Mouse (Mus musculus): ENCODE measurements around the gene P4hb. TPM values are rescaled to one million over a fixed set of nuclear protein-coding genes. Genes with fewer than 3 reads are reported as not detected.

P4hb gene
- 161 and 165 TPM in 2 replicates for total RNA-seq (2014; rRNA removed)
- polyA plus RNA-seq (2015; fragmentation: Nextera tagmentation; extraction: Ambion mirVana) = 191 and 209 TPM in 2 replicates

GRCm38 (mm10) chr11:120572752-120573584 is at the start of gene P4hb:
TSS of gene P4hb (minus strand) at chr11:120573253.
- DNase-seq (ENCODE audit: low spot score) (peak; percentile 100), ATAC-seq (ENCODE audit: low FRiP score) (peak; percentile 97)
- no peaks in the 10 kb centered on the region for H3K9me3 ChIP-seq (ENCODE audit: low read length)
- no peaks in the 10 kb centered on the region for H3K27me3 ChIP-seq (ENCODE audit: insufficient read depth, low read length)
- peak within 1 kb of the TSS; percentile 96 for H3K4me3 ChIP-seq (ENCODE audit: low read depth, low read length)
- WGBS = under 1% methylated on average over 84 of the region's 94 CpGs
- H3K9ac ChIP-seq (replicated peaks; ENCODE audit: low read length, poor library complexity, severe bottlenecking) = peak within 1 kb of the TSS; percentile 86
- H3K4me1 ChIP-seq (ENCODE audit: insufficient read depth, low read length) = peaks cover 6% of the 10 kb centered on the region
- no peak for TF ChIP-seq CTCF (IDR thresholded peaks at IDR 0.05)
- peak within 1 kb of the TSS; percentile 87 for H3K27ac ChIP-seq (ENCODE audit: low read depth, low read length)
- peak within 1 kb of the TSS; percentile 79 for H3K4me2 ChIP-seq (ENCODE audit: low read depth, low read length, poor library complexity, severe bottlenecking)
- H3K36me3 ChIP-seq (ENCODE audit: insufficient read depth, low read length) = peaks cover 26% of the 10 kb centered on the region

GRCm38 (mm10) chr11:120622805-120623204 is 49.8 kb upstream of the P4hb start:
- 92% methylated on average over 6 of the region's 6 CpGs for WGBS
- DNase-seq (ENCODE audit: low spot score) = no peak
- Histone ChIP-seq H3K4me1 (ENCODE audit: insufficient read depth, low read length) (0 out of 2 replicates have a peak, but pooled peaks cover 3% of the 10 kb centered on the region), H3K4me3 (ENCODE audit: low read depth, low read length) (no peak overlapping the region), H3K27me3 (ENCODE audit: insufficient read depth, low read length) (no peaks in the 10 kb centered on the region), H3K9ac (replicated peaks; ENCODE audit: low read length, poor library complexity, severe bottlenecking) (no peak overlapping the region), H3K36me3 (ENCODE audit: insufficient read depth, low read length) (peaks cover 49% of the 10 kb centered on the region), H3K4me2 (ENCODE audit: low read depth, low read length, poor library complexity, severe bottlenecking) (no peak overlapping the region), H3K9me3 (ENCODE audit: low read length) (no peaks in the 10 kb centered on the region), H3K27ac (ENCODE audit: low read depth, low read length) (no peak overlapping the region)
- TF ChIP-seq CTCF (IDR thresholded peaks at IDR 0.05) = no peak
- ATAC-seq (ENCODE audit: low FRiP score) = no peak

GRCm38 (mm10) chr11:120620195-120620594 is 47.1 kb upstream of the P4hb start:
- no peak for TF ChIP-seq CTCF (IDR thresholded peaks at IDR 0.05)
- Histone ChIP-seq H3K27me3 (ENCODE audit: insufficient read depth, low read length) (no peaks in the 10 kb centered on the region), H3K9ac (replicated peaks; ENCODE audit: low read length, poor library complexity, severe bottlenecking) (no peak overlapping the region), H3K27ac (ENCODE audit: low read depth, low read length) (no peak overlapping the region), H3K36me3 (ENCODE audit: insufficient read depth, low read length) (peaks cover 42% of the 10 kb centered on the region), H3K4me1 (ENCODE audit: insufficient read depth, low read length) (peaks cover 9% of the 10 kb centered on the region; the same call in 1 of the 2 replicates), H3K4me3 (ENCODE audit: low read depth, low read length) (no peak overlapping the region), H3K9me3 (ENCODE audit: low read length) (no peaks in the 10 kb centered on the region), H3K4me2 (ENCODE audit: low read depth, low read length, poor library complexity, severe bottlenecking) (no peak overlapping the region)
- DNase-seq (ENCODE audit: low spot score) = no peak
- 92% methylated on average over 14 of the region's 14 CpGs for WGBS
- no peak for ATAC-seq (ENCODE audit: low FRiP score)

DNA sequence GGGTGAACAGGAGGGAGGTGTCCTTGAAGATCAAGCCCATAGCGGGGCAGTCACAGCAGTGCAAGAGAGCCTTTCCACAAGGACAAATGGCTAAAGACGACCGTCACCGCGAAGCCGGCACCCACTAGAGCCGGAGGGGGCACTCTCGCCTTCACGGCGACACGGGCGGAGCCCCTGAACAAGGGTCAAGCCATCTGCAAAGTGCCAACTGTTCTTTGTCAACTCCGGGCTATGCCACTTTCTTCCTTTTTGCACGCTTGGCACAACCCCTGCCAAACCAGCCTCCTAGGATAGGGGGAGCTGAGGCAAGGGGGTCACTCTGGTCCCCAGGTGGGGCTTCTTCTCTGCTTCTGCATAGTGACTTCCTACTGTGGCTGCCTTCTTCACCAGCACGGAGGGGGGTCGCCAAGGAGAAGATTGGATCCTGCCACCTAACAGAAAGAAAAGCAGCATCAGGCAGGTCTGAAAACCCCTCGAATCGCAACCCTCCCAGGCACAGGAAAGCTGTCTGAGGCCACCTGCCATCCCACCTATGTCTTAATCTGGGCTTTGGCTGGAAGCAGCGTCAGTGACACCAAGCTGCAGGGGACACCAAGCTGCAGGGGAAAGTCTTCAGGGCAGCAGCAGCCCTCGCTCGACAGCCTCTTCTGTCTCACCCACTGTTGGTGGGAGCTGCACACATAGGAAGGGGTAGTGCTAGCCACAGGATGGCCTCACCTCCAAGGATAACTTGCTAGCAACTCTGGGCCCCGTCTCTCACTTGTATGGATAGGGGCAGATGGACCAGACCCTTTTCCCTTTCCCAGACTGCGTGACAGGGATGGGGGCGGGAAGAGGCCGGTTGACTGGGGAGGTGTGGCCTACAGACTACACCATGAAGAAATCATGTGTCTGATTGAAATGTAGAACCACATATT is 45.8 kb upstream of the P4hb start:
- no peak for ATAC-seq (ENCODE audit: low FRiP score)
- Histone ChIP-seq H3K4me2 (ENCODE audit: low read depth, low read length, poor library complexity, severe bottlenecking) (no peak overlapping the region), H3K4me1 (ENCODE audit: insufficient read depth, low read length) (peaks cover 8% of the 10 kb centered on the region; the same call in 1 of the 2 replicates), H3K9me3 (ENCODE audit: low read length) (no peaks in the 10 kb centered on the region), H3K27ac (ENCODE audit: low read depth, low read length) (no peak overlapping the region), H3K4me3 (ENCODE audit: low read depth, low read length) (no peak overlapping the region), H3K9ac (replicated peaks; ENCODE audit: low read length, poor library complexity, severe bottlenecking) (no peak overlapping the region), H3K36me3 (ENCODE audit: insufficient read depth, low read length) (peaks cover 46% of the 10 kb centered on the region), H3K27me3 (ENCODE audit: insufficient read depth, low read length) (no peaks in the 10 kb centered on the region)
- WGBS = 94% methylated on average over 25 of the region's 25 CpGs
- TF ChIP-seq CTCF (IDR thresholded peaks at IDR 0.05) = no peak
- no peak for DNase-seq (ENCODE audit: low spot score)

DNA sequence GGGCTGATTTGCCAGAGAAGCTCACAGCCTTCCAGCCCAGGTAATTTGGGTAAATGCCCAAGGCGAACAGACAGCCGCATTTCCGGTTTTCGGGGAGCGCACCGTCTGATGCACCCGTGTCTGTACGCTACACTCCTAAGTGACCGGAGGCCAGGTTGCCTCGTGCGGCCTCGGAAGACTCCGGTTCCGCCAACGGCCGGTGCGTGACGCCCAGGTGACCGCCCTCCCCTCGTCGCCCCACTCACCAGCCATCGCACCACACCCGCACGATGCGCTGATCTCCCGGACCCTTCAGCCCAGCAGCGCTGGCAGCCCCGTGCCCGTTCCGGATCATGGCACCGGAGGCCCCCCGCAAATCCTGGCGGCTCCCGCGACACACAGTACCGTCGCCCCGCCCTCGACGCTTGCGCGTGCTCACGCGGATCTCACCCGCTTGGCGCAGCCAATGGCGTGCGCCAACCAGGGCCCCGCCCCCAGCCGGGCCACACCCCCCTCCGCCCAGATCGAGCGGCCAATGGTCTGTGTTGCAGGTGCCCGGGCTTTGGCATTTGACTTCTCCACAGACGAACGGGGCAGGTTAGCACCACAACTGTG is 44.6 kb upstream of the P4hb start, which contains the start of gene Pcyt2:
Gene Pcyt2, minus strand, starts transcription at position 418 of the 594 bp plus-strand sequence.
- H3K4me2 ChIP-seq (ENCODE audit: low read depth, low read length, poor library complexity, severe bottlenecking) = peak within 1 kb of the TSS; percentile 84
- peaks cover 8% of the 10 kb centered on the region; the same call in 1 of the 2 replicates for H3K4me1 ChIP-seq (ENCODE audit: insufficient read depth, low read length)
- H3K4me3 ChIP-seq (ENCODE audit: low read depth, low read length) = peak within 1 kb of the TSS; percentile 78
- TF ChIP-seq CTCF (IDR thresholded peaks at IDR 0.05) = no peak
- H3K27me3 ChIP-seq (ENCODE audit: insufficient read depth, low read length) = no peaks in the 10 kb centered on the region
- peak within 1 kb of the TSS; percentile 85 for H3K27ac ChIP-seq (ENCODE audit: low read depth, low read length)
- H3K9ac ChIP-seq (replicated peaks; ENCODE audit: low read length, poor library complexity, severe bottlenecking) = peak within 1 kb of the TSS; percentile 81
- under 1% methylated on average over 56 of the region's 56 CpGs for WGBS
- H3K9me3 ChIP-seq (ENCODE audit: low read length) = no peaks in the 10 kb centered on the region
- ATAC-seq (ENCODE audit: low FRiP score) = peak; percentile 92
- DNase-seq (ENCODE audit: low spot score) = peak; percentile 95
- H3K36me3 ChIP-seq (ENCODE audit: insufficient read depth, low read length) = peaks cover 46% of the 10 kb centered on the region
